Mouse (Mus musculus) thymus, adult 2 months (tissue): ENCODE results near the gene Clec4f. TPM values are rescaled to one million over a fixed set of nuclear protein-coding genes. Genes with fewer than 3 reads are reported as not detected.

ENCODE experiments used
- DNase-seq: peaks from one replicate; pipeline ENCODE4 v3.0.0; 2021
- H3K27ac ChIP-seq: fragments of 200-500 bp; 2 replicates; pipeline ENCODE4 v1.5.1; 2012; ENCODE audit warnings: low read length, control low read depth; ENCODE audit not compliant: control insufficient read depth, insufficient read depth
- H3K27me3 ChIP-seq: fragments of 200-500 bp; 2 replicates; pipeline ENCODE4 v1.6.1; 2012; ENCODE audit warnings: mild to moderate bottlenecking, low read length, moderate library complexity, mixed read lengths; ENCODE audit not compliant: control insufficient read depth, insufficient read depth
- H3K36me3 ChIP-seq: fragments of 200-500 bp; 2 replicates; pipeline ENCODE4 v1.6.1; 2012; ENCODE audit warnings: mild to moderate bottlenecking, low read length, moderate library complexity; ENCODE audit not compliant: control insufficient read depth, insufficient read depth
- H3K4me1 ChIP-seq: fragments of 200-500 bp; replicated peaks from 2 replicates; pipeline ENCODE4 v1.6.1; 2012; ENCODE audit warnings: low read length; ENCODE audit not compliant: control insufficient read depth, insufficient read depth
- H3K4me3 ChIP-seq: fragments of 200-500 bp; 2 replicates; pipeline ENCODE4 v1.5.1; 2012; ENCODE audit warnings: mild to moderate bottlenecking, low read length, control low read depth, moderate library complexity; ENCODE audit not compliant: control insufficient read depth, insufficient read depth
- CTCF ChIP-seq: fragments of 200-500 bp; IDR thresholded peaks from 2 replicates; pipeline ENCODE4 v1.5.1; 2012; ENCODE audit warnings: mild to moderate bottlenecking, control low read depth, low read length, moderate library complexity, borderline replicate concordance; ENCODE audit not compliant: control insufficient read depth, poor library complexity, insufficient read depth; ENCODE audit errors: extremely low read depth
- POLR2A ChIP-seq: fragments of 200-500 bp; IDR thresholded peaks from 2 replicates; pipeline ENCODE4 v1.6.1; 2012; ENCODE audit warnings: mild to moderate bottlenecking, low read length, control low read depth, moderate library complexity; ENCODE audit not compliant: control insufficient read depth, poor library complexity, insufficient read depth; ENCODE audit errors: extremely low read depth
- WGBS: fragments of 180-500 bp; shearing (Covaris S2); methylation state at CpG from one replicate; pipeline ENCODE4 v1.1.7; 2018; 5-methylcytosine and 5-hydroxymethylcytosine counted together
- polyA plus RNA-seq: library from polyadenylated mRNA; depleted of rRNA; stranded (reverse); fragments of >200 nt; gene quantifications from 2 replicates; pipeline ENCODE4 v1.2.3, GENCODE M21; 2012

The Clec4f gene
- polyA plus RNA-seq, 1 experiment = 0.47 TPM

- no peak for DNase-seq
- H3K36me3 ChIP-seq = no peaks in the 10 kb centered on the region
- H3K27me3 ChIP-seq = no peaks in the 10 kb centered on the region
- no peak overlapping the region for H3K27ac ChIP-seq
- no peak for TF ChIP-seq CTCF
- TF ChIP-seq POLR2A = no peak
- no peaks in the 10 kb centered on the region for H3K4me1 ChIP-seq
- 98% methylated on average over 4 of the region's 4 CpGs for WGBS
- no peak overlapping the region for H3K4me3 ChIP-seq
These were observed 41.5 kb downstream of the Clec4f start for GRCm38 (mm10) chr6:83614469-83614868.

- no peak for TF ChIP-seq CTCF
- no peak for TF ChIP-seq POLR2A
- no peak overlapping the region for H3K4me3 ChIP-seq
- WGBS = 100% methylated on average over 1 of the region's 1 CpGs
- DNase-seq = no peak
- H3K27ac ChIP-seq = no peak overlapping the region
- no peaks in the 10 kb centered on the region for H3K4me1 ChIP-seq
- no peaks in the 10 kb centered on the region for H3K27me3 ChIP-seq
- no peaks in the 10 kb centered on the region for H3K36me3 ChIP-seq
These were observed 43.0 kb downstream of the Clec4f start for GRCm38 (mm10) chr6:83612976-83613375.

- Histone ChIP-seq H3K27ac (no peak overlapping the region), H3K4me3 (no peak overlapping the region)
- DNase-seq = no peak
These were observed 56.3 kb downstream of the Clec4f start for GRCm38 (mm10) chr6:83599636-83600174.

GRCm38 (mm10) chr6:83599060-83599550, 56.9 kb downstream of the Clec4f start:
- Histone ChIP-seq H3K27me3 (no peaks in the 10 kb centered on the region), H3K4me1 (peaks cover 5% of the 10 kb centered on the region; the same call in 1 of the 2 replicates), H3K27ac (no peak overlapping the region), H3K36me3 (no peaks in the 10 kb centered on the region), H3K4me3 (peak overlapping the region; percentile 36)
- peak; percentile 5 for DNase-seq
- TF ChIP-seq POLR2A (no peak), CTCF (no peak)
- WGBS = 56% methylated on average over 24 of the region's 24 CpGs

More at GRCm38 (mm10) chr6:83599636-83600174, 56.3 kb downstream of the Clec4f start:
- Histone ChIP-seq H3K36me3 (no peaks in the 10 kb centered on the region), H3K4me1 (peaks cover 5% of the 10 kb centered on the region; the same call in 1 of the 2 replicates), H3K27me3 (no peaks in the 10 kb centered on the region)
- WGBS = 37% methylated on average over 6 of the region's 6 CpGs
- TF ChIP-seq CTCF = no peak
- TF ChIP-seq POLR2A = no peak

GRCm38 (mm10) chr6:83598646-83599045, 57.3 kb downstream of the Clec4f start:
- 11% methylated on average over 9 of the region's 9 CpGs for WGBS
- no peak overlapping the region for H3K27ac ChIP-seq
- peaks cover 5% of the 10 kb centered on the region; the same call in 1 of the 2 replicates for H3K4me1 ChIP-seq
- no peaks in the 10 kb centered on the region for H3K27me3 ChIP-seq
- H3K4me3 ChIP-seq = no peak overlapping the region
- peak; percentile 71 for DNase-seq
- TF ChIP-seq CTCF = no peak
- TF ChIP-seq POLR2A = no peak
- no peaks in the 10 kb centered on the region for H3K36me3 ChIP-seq

- Histone ChIP-seq H3K27ac (no peak overlapping the region), H3K36me3 (no peaks in the 10 kb centered on the region), H3K27me3 (no peaks in the 10 kb centered on the region), H3K4me3 (no peak overlapping the region), H3K4me1 (peaks cover 5% of the 10 kb centered on the region; the same call in 1 of the 2 replicates)
- WGBS = 74% methylated on average over 3 of the region's 3 CpGs
- TF ChIP-seq CTCF = no peak
- TF ChIP-seq POLR2A = no peak
- DNase-seq = no peak
These were observed 58.0 kb downstream of the Clec4f start for GRCm38 (mm10) chr6:83597988-83598387.
